Mouse (Mus musculus) lung, embryonic 16.5 days (tissue): ENCODE measurements around the gene Lrrc49. TPM values are rescaled to one million over a fixed set of nuclear protein-coding genes. Genes with fewer than 3 reads are reported as not detected.

ENCODE experiments used
- ATAC-seq: fragments of 200-750 bp; cut with Nextera tagmentation; 2 replicates; pipeline ENCODE4 v1.8.0; 2017; ENCODE audit warnings: low read depth, mild to moderate bottlenecking, moderate library complexity
- H3K27ac ChIP-seq: fragments of 300-500 bp; sonication (generic); 2 replicates; pipeline ENCODE4 v1.5.1; 2014; ENCODE audit warnings: mild to moderate bottlenecking, control low read depth, low read length
- H3K27me3 ChIP-seq: fragments of 300-500 bp; sonication (generic); 2 replicates; pipeline ENCODE4 v1.6.1; 2014; ENCODE audit warnings: low read depth, low read length, mixed read lengths; ENCODE audit not compliant: control insufficient read depth, insufficient read depth
- H3K36me3 ChIP-seq: fragments of 300-500 bp; sonication (generic); 2 replicates; pipeline ENCODE4 v1.6.1; 2014; ENCODE audit warnings: low read length; ENCODE audit not compliant: control insufficient read depth, insufficient read depth
- H3K4me1 ChIP-seq: fragments of 300-500 bp; sonication (generic); replicated peaks from 2 replicates; pipeline ENCODE4 v1.6.1; 2014; ENCODE audit warnings: low read length, mixed read lengths; ENCODE audit not compliant: control insufficient read depth, insufficient read depth
- H3K4me2 ChIP-seq: fragments of 300-500 bp; sonication (generic); 2 replicates; pipeline ENCODE4 v1.6.1; 2014; ENCODE audit warnings: low read depth, low read length, control low read depth
- H3K4me3 ChIP-seq: fragments of 300-500 bp; sonication (generic); 2 replicates; pipeline ENCODE4 v1.5.1; 2014; ENCODE audit warnings: mild to moderate bottlenecking, low read length, control low read depth
- H3K9ac ChIP-seq: fragments of 300-500 bp; sonication (generic); 2 replicates; pipeline ENCODE4 v1.6.1; 2014; ENCODE audit warnings: low read length, control low read depth
- H3K9me3 ChIP-seq: fragments of 300-500 bp; sonication (generic); 2 replicates; pipeline ENCODE4 v1.6.1; 2016; ENCODE audit warnings: low read length; ENCODE audit not compliant: control insufficient read depth
- WGBS: fragments of 180-500 bp; shearing (Covaris S2); extraction: QIAGEN DNeasy Blood & Tissue Kit; methylation state at CpG from one replicate; pipeline ENCODE4 v1.1.7; 2014; 5-methylcytosine and 5-hydroxymethylcytosine counted together
- polyA plus RNA-seq: library from polyadenylated mRNA; unstranded; fragments of >200 nt; fragmentation: Nextera tagmentation; extraction: Ambion mirVana; gene quantifications from 2 replicates; pipeline ENCODE4 v1.2.1, GENCODE M21; 2015

The Lrrc49 gene
- polyA plus RNA-seq, 1 experiment from 2014 or later, result 16.3 TPM

GRCm38 (mm10) chr9:60687415-60687814 lies 543 bp downstream of the Lrrc49 start:
- Histone ChIP-seq H3K9ac (peak overlapping the region; percentile 63), H3K27me3 (no peaks in the 10 kb centered on the region), H3K36me3 (no peaks in the 10 kb centered on the region), H3K4me1 (peaks cover 4% of the 10 kb centered on the region; the same call in 1 of the 2 replicates), H3K27ac (peak overlapping the region; percentile 79), H3K9me3 (no peaks in the 10 kb centered on the region), H3K4me3 (peak overlapping the region; percentile 62), H3K4me2 (peak overlapping the region; percentile 72)
- ATAC-seq, result peak; percentile 68
- 1% methylated on average over 7 of the region's 7 CpGs for WGBS

GRCm38 (mm10) chr9:60682753-60683152 lies 5.2 kb downstream of the Lrrc49 start:
- Histone ChIP-seq H3K27ac (no peak overlapping the region), H3K9me3 (no peaks in the 10 kb centered on the region), H3K9ac (no peak overlapping the region), H3K4me1 (no peaks in the 10 kb centered on the region; the same call in 1 of the 2 replicates), H3K4me3 (no peak overlapping the region), H3K4me2 (no peak overlapping the region), H3K27me3 (no peaks in the 10 kb centered on the region), H3K36me3 (no peaks in the 10 kb centered on the region)
- 87% methylated on average over 4 of the region's 4 CpGs for WGBS
- ATAC-seq, result no peak

GRCm38 (mm10) chr9:60681005-60681404 lies 7.0 kb downstream of the Lrrc49 start:
- Histone ChIP-seq H3K9ac (no peak overlapping the region), H3K4me2 (no peak overlapping the region), H3K4me1 (no peaks in the 10 kb centered on the region), H3K36me3 (no peaks in the 10 kb centered on the region), H3K4me3 (no peak overlapping the region), H3K27me3 (no peaks in the 10 kb centered on the region), H3K27ac (no peak overlapping the region), H3K9me3 (no peaks in the 10 kb centered on the region)
- WGBS, result 84% methylated on average over 3 of the region's 3 CpGs
- ATAC-seq, result no peak

GRCm38 (mm10) chr9:60678913-60679312 lies 9.0 kb downstream of the Lrrc49 start:
- no peak overlapping the region for H3K4me2 ChIP-seq
- ATAC-seq, result no peak
- no peaks in the 10 kb centered on the region for H3K4me1 ChIP-seq
- no peaks in the 10 kb centered on the region for H3K36me3 ChIP-seq
- 45% methylated on average over 5 of the region's 5 CpGs for WGBS
- no peak overlapping the region for H3K9ac ChIP-seq
- H3K9me3 ChIP-seq, result no peaks in the 10 kb centered on the region
- H3K4me3 ChIP-seq, result no peak overlapping the region
- H3K27ac ChIP-seq, result no peak overlapping the region
- no peaks in the 10 kb centered on the region for H3K27me3 ChIP-seq

GRCm38 (mm10) chr9:60676429-60676828 lies 11.5 kb downstream of the Lrrc49 start:
- H3K4me1 ChIP-seq, result no peaks in the 10 kb centered on the region
- 80% methylated on average over 4 of the region's 4 CpGs for WGBS
- no peaks in the 10 kb centered on the region for H3K9me3 ChIP-seq
- H3K36me3 ChIP-seq, result no peaks in the 10 kb centered on the region
- no peak overlapping the region for H3K9ac ChIP-seq
- no peak overlapping the region for H3K4me2 ChIP-seq
- ATAC-seq, result no peak
- H3K4me3 ChIP-seq, result no peak overlapping the region
- H3K27ac ChIP-seq, result no peak overlapping the region
- H3K27me3 ChIP-seq, result no peaks in the 10 kb centered on the region

- ATAC-seq, result no peak
- H3K9ac ChIP-seq, result no peak overlapping the region
- no peaks in the 10 kb centered on the region for H3K9me3 ChIP-seq
- H3K4me1 ChIP-seq, result no peaks in the 10 kb centered on the region
- H3K36me3 ChIP-seq, result no peaks in the 10 kb centered on the region
- no peak overlapping the region for H3K27ac ChIP-seq
- H3K27me3 ChIP-seq, result no peaks in the 10 kb centered on the region
- H3K4me2 ChIP-seq, result no peak overlapping the region
- no peak overlapping the region for H3K4me3 ChIP-seq
Observed at GRCm38 (mm10) chr9:60674780-60675179, 13.2 kb downstream of the Lrrc49 start.

- no peak overlapping the region for H3K9ac ChIP-seq
- no peak overlapping the region for H3K27ac ChIP-seq
- H3K4me1 ChIP-seq, result no peaks in the 10 kb centered on the region
- ATAC-seq, result no peak
- no peaks in the 10 kb centered on the region for H3K36me3 ChIP-seq
- no peaks in the 10 kb centered on the region for H3K9me3 ChIP-seq
- H3K4me2 ChIP-seq, result no peak overlapping the region
- no peak overlapping the region for H3K4me3 ChIP-seq
- 93% methylated on average over 6 of the region's 6 CpGs for WGBS
- no peaks in the 10 kb centered on the region for H3K27me3 ChIP-seq
Observed at GRCm38 (mm10) chr9:60672568-60672967, 15.4 kb downstream of the Lrrc49 start.

- 83% methylated on average over 6 of the region's 6 CpGs for WGBS
- no peaks in the 10 kb centered on the region for H3K27me3 ChIP-seq
- ATAC-seq, result no peak
- H3K36me3 ChIP-seq, result peaks cover 3% of the 10 kb centered on the region; the same call in 1 of the 2 replicates
- no peak overlapping the region for H3K9ac ChIP-seq
- H3K9me3 ChIP-seq, result no peaks in the 10 kb centered on the region
- no peak overlapping the region for H3K4me3 ChIP-seq
- H3K4me1 ChIP-seq, result no peaks in the 10 kb centered on the region
- H3K27ac ChIP-seq, result no peak overlapping the region
- H3K4me2 ChIP-seq, result no peak overlapping the region
Observed at GRCm38 (mm10) chr9:60668886-60669285, 19.1 kb downstream of the Lrrc49 start.

- H3K27ac ChIP-seq, result no peak overlapping the region
- ATAC-seq, result no peak
- WGBS, result 79% methylated on average over 3 of the region's 3 CpGs
Observed at GRCm38 (mm10) chr9:60665535-60665934, 22.4 kb downstream of the Lrrc49 start.

GRCm38 (mm10) chr9:60664866-60665265 lies 23.1 kb downstream of the Lrrc49 start:
- H3K4me1 ChIP-seq, result no peaks in the 10 kb centered on the region
- no peaks in the 10 kb centered on the region for H3K9me3 ChIP-seq
- H3K4me2 ChIP-seq, result no peak overlapping the region
- no peak overlapping the region for H3K9ac ChIP-seq
- no peaks in the 10 kb centered on the region for H3K27me3 ChIP-seq
- ATAC-seq, result no peak
- peaks cover 3% of the 10 kb centered on the region; the same call in 1 of the 2 replicates for H3K36me3 ChIP-seq
- H3K4me3 ChIP-seq, result no peak overlapping the region
- no peak overlapping the region for H3K27ac ChIP-seq
- 88% methylated on average over 5 of the region's 5 CpGs for WGBS

More at GRCm38 (mm10) chr9:60665535-60665934, 22.4 kb downstream of the Lrrc49 start:
- H3K9me3 ChIP-seq, result no peaks in the 10 kb centered on the region
- peaks cover 3% of the 10 kb centered on the region; the same call in 1 of the 2 replicates for H3K36me3 ChIP-seq
- no peaks in the 10 kb centered on the region for H3K4me1 ChIP-seq
- H3K4me3 ChIP-seq, result no peak overlapping the region
- H3K9ac ChIP-seq, result no peak overlapping the region
- no peaks in the 10 kb centered on the region for H3K27me3 ChIP-seq
- no peak overlapping the region for H3K4me2 ChIP-seq
